Mouse (Mus musculus) retina, embryonic 14.5 days (tissue): ENCODE results near the gene Pnpla8.

Experiments
- DNase-seq: peaks from one replicate; pipeline ENCODE4 v3.0.0-alpha.2; 2015; ENCODE audit warnings: low spot score

Pnpla8 gene

DNA sequence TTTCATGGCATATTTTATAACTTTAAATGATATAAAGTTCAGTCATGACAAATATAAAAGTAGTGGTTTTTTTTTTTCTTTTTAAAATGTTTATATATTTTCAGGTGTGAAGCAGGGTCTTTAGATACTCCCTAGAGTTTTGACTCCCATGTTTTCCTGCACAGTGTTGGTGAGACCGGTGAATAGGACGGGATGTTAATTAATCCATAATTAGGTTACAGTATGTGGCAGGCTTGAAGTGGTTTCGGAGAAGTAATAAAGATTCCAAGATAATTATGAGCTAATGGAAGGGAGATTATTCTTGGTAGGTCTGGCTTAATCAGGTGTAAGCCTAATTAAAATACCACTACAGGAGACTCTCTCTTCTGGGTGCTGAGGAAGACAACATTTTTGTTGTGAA is 125.0 kb downstream of the Pnpla8 start:
- DNase-seq, result peak; percentile 22

DNA sequence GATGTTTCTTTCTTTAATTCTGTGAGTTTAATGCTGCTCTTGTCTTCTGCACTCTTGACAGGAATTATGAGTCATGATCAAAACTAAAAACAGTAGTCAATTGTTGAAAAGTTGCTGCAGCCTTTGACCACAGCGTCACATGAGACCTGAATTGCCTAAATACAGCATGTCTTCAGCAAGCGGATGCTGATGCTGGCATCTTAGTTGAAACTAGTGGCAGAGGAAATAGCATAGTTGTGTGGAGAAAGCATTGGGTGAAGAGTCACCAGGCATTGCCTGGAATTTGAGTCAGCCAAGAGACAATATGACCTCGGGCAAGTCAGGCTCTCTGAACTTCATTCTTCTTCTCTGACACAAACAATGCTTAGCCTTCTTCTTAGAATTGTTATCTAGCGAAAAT is 133.9 kb downstream of the Pnpla8 start:
- DNase-seq, result no peak

- no peak for DNase-seq
Measured at GRCm38 (mm10) chr12:44357460-44357859, 136.3 kb downstream of the Pnpla8 start.

DNA sequence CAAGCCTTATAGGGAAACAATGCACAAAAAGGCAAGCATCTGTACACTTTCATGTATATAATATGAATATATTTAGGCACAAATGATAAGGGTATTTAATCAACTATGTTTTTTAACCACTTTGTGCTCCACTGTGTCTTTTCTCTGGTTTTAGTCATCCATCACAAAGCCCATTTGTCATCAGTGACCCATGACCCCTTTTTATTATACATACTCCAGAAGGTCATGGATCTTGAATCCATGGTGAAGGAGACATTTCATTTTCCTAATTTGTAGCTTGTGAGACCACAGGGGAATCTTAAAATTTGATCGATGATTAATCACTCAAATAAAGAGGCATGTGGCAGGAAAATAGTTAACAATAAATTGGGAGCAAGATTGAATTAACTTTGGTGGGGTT is 136.7 kb downstream of the Pnpla8 start:
- peak; percentile 28 for DNase-seq

DNA sequence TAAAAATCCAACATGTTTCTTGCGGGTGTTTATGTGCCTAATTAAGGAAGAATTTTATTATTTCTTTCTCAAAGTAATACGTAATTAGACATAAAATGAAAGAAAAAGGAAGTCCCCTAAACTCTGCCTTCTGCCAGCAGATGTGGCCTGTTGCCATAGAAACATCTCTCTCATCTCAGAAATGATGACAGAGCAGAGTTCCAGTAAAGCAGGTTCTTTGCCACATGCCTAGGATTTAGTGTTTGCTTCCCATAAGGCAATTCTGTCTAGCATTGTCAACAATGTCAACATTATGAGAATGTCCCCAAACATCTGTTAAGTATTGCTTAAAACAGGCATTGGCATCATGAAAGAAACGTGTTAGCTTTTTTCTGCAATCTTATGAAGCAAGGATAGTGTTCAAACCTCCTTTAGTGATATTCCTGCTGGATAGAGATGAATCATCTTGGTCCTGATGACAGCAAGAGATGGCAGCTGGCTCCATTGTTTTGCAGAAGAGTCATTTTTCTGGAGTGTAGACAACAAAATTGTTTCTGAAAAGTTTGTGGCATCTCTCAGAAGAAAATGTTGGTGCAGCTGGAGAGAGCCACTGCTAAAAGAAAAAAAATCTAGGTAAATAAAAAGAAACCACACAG is 150.0 kb downstream of the Pnpla8 start:
- DNase-seq, result no peak
